In the genomic region with DNA sequence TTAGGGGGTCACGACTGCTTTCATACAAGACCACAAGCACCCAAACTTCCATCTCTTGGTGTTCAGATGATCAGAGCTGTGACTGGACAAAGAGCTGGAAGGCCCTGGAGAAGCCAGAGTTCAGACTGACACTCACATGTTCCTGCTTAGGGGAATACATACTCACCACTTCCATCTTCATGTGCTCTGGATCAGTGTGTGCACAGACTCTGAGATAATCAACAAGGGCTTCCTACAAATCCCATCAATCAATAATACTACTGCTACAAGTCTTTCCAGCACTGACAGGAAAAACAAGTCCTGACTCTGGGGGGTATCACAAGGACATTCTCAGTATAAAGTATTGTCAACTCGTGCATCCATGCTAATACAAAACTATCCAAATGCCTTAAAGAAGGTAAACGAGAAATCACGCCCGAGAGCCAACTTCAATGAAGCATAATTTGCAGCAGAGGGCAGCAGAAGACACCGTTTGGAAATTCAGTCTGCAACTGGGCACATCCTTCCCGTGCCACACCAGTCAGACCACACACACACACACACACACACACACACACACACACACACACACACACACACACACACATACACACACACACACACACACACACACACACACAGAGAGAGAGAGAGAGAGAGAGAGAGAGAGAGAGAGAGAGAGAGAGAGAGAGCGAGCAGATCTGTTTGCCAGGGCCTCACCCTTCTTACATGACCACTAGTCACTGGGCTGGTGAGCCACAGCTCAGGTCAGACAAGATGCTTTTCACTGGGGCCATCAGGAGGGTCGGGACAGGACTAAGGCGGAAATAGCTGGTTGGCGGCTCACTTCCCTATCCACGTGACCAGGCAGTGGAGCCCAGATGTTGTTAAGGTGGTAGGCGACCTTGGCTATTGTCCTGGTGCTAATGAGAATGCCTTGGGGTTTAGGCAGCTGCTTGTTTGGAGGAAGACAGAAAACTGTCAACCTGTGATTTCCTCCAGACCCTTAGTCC, we compare ENCODE assay signal across 8 mouse cellular contexts.
A peak's percentile ranks its signal among the peaks of the same experiment; 100 is the strongest.
DNase-seq lines count a peak whose midpoint lies in the region; ATAC-seq and TF ChIP-seq lines count a peak whose summit lies in the region.

No protein-coding gene starts in this region.

- no peak overlapping the region for H3K4me3 ChIP-seq in embryonic facial prominence, embryonic 13.5 days
- H3K4me3 ChIP-seq in heart, postnatal 0 days (ENCODE audit: low read depth, low read length) = no peak overlapping the region
- H3K4me3 ChIP-seq in lung, embryonic 15.5 days = no peak overlapping the region

- H3K27me3 ChIP-seq in embryonic facial prominence, embryonic 13.5 days = peaks cover 5% of the 10 kb centered on the region; the same call in 1 of the 2 replicates
- no peaks in the 10 kb centered on the region for H3K27me3 ChIP-seq in heart, postnatal 0 days (ENCODE audit: control insufficient read depth, insufficient read depth, low read length)
- H3K27me3 ChIP-seq in lung, embryonic 15.5 days = no peaks in the 10 kb centered on the region

- peak overlapping the region; percentile 40 for H3K4me2 ChIP-seq in embryonic facial prominence, embryonic 13.5 days
- H3K4me2 ChIP-seq in heart, postnatal 0 days (ENCODE audit: low read depth, low read length) = no peak overlapping the region
- H3K4me2 ChIP-seq in lung, embryonic 15.5 days = no peak overlapping the region

- H3K9me3 ChIP-seq in embryonic facial prominence, embryonic 13.5 days = no peaks in the 10 kb centered on the region
- no peaks in the 10 kb centered on the region for H3K9me3 ChIP-seq in heart, postnatal 0 days (replicated peaks; ENCODE audit: control insufficient read depth, low read length)
- H3K9me3 ChIP-seq in lung, embryonic 15.5 days = no peaks in the 10 kb centered on the region

- no peak overlapping the region for H3K27ac ChIP-seq in embryonic facial prominence, embryonic 13.5 days
- H3K27ac ChIP-seq in heart, postnatal 0 days (ENCODE audit: low read depth) = no peak overlapping the region
- no peak overlapping the region for H3K27ac ChIP-seq in lung, embryonic 15.5 days

- WGBS in embryonic facial prominence, embryonic 13.5 days = 30% methylated on average over 13 of the region's 13 CpGs
- WGBS in heart, postnatal 0 days = 29% methylated on average over 13 of the region's 13 CpGs
- WGBS in lung, embryonic 15.5 days = 27% methylated on average over 12 of the region's 13 CpGs

- DNase-seq in urinary bladder, adult 18-20 months (ENCODE audit: low spot score in 2 of 2) = peak; percentile 8
- no peak for DNase-seq in urinary bladder, postnatal 10 days (ENCODE audit: low spot score)
- DNase-seq in heart, postnatal 0 days (ENCODE audit: low spot score) = peak; percentile 33
- peak; percentile 57 to 62 for DNase-seq in kidney, postnatal 25 days
- DNase-seq in right cerebral cortex, adult 18-20 months = peak; percentile 46
- DNase-seq in T-cell, adult 2 months (ENCODE audit: low spot score) = no peak

- H3K9ac ChIP-seq in embryonic facial prominence, embryonic 13.5 days = 0 out of 2 replicates have a peak overlapping the region, but pooled peaks have one; percentile 23
- no peak overlapping the region for H3K9ac ChIP-seq in heart, postnatal 0 days (replicated peaks; ENCODE audit: low read depth, low read length)
- no peak overlapping the region for H3K9ac ChIP-seq in lung, embryonic 15.5 days

- no peaks in the 10 kb centered on the region for H3K36me3 ChIP-seq in embryonic facial prominence, embryonic 13.5 days
- H3K36me3 ChIP-seq in heart, postnatal 0 days (replicated peaks; ENCODE audit: control insufficient read depth, insufficient read depth, low read length) = no peaks in the 10 kb centered on the region
- H3K36me3 ChIP-seq in lung, embryonic 15.5 days = no peaks in the 10 kb centered on the region

- ATAC-seq in embryonic facial prominence, embryonic 13.5 days (ENCODE audit: insufficient number of reproducible peaks, insufficient read depth, low FRiP score, low TSS enrichment, low read depth) = no peak
- no peak for ATAC-seq in heart, postnatal 0 days (ENCODE audit: insufficient read depth, low read depth)
- peak; percentile 48; the same call in 1 of the 2 replicates for ATAC-seq in lung, embryonic 15.5 days (ENCODE audit: borderline replicate concordance, extremely low read depth, low FRiP score, low TSS enrichment)

- peak; percentile 83 for TF ChIP-seq CTCF in heart, postnatal 0 days (IDR thresholded peaks at IDR 0.05; ENCODE audit: low read depth)

- TF ChIP-seq EP300 in heart, postnatal 0 days (IDR thresholded peaks at IDR 0.05; ENCODE audit: low read depth) = no peak

- peaks cover 5% of the 10 kb centered on the region for H3K4me1 ChIP-seq in embryonic facial prominence, embryonic 13.5 days
- peaks cover 6% of the 10 kb centered on the region for H3K4me1 ChIP-seq in heart, postnatal 0 days (ENCODE audit: control insufficient read depth, insufficient read depth)
- H3K4me1 ChIP-seq in lung, embryonic 15.5 days = peaks cover 5% of the 10 kb centered on the region; the same call in 1 of the 2 replicates

Comparison
In these comparisons a context has a peak if more than half of its experiments do, and no peak if none do; other contexts are left out.
1. DNase-seq: peak in urinary bladder, adult 18-20 months (2 of 2), heart, postnatal 0 days (single experiment), kidney, postnatal 25 days (2 of 2) and right cerebral cortex, adult 18-20 months (single experiment); none in urinary bladder, postnatal 10 days (single experiment) and T-cell, adult 2 months (single experiment).